Mouse (Mus musculus) thymus, adult 18-20 months (tissue): ENCODE measurements around the gene Atp6v1c2.

Source experiments
- DNase-seq, 2 experiments: peaks; one replicate each; pipeline ENCODE4 v3.0.0; 2022; ENCODE audit warnings: mixed read lengths in 2 of 2

Gene Atp6v1c2

GRCm38 (mm10) chr12:17255602-17256001 is 73.6 kb downstream of the Atp6v1c2 start:
- no peak for DNase-seq

GRCm38 (mm10) chr12:17253069-17253468 is 76.1 kb downstream of the Atp6v1c2 start:
- DNase-seq: peak; percentile 16 to 25

- DNase-seq: no peak
These were observed 78.2 kb downstream of the Atp6v1c2 start for GRCm38 (mm10) chr12:17250962-17251361.

GRCm38 (mm10) chr12:17242041-17242440 is 87.1 kb downstream of the Atp6v1c2 start:
- DNase-seq: no peak

- no peak for DNase-seq
These were observed 87.5 kb downstream of the Atp6v1c2 start for GRCm38 (mm10) chr12:17241614-17242013.

- DNase-seq: no peak
These were observed 88.1 kb downstream of the Atp6v1c2 start for GRCm38 (mm10) chr12:17241016-17241415.

- no peak for DNase-seq
These were observed 89.8 kb downstream of the Atp6v1c2 start for GRCm38 (mm10) chr12:17239428-17239688.

- DNase-seq: no peak
These were observed 90.4 kb downstream of the Atp6v1c2 start for GRCm38 (mm10) chr12:17238588-17239427.

- DNase-seq: no peak
These were observed 93.4 kb downstream of the Atp6v1c2 start for GRCm38 (mm10) chr12:17235535-17236313.
